Mouse (Mus musculus) R1 (cell line): ENCODE results near the gene Cemip2.
"Not testable (repeated sequence)": the region's sequence is repeated elsewhere in the genome, so short reads cannot be mapped to it uniquely, and the experiment has no call there.

Experiments used
- DNase-seq: peaks from one replicate; pipeline ENCODE4 v3.0.0-alpha.2; 2018; ENCODE audit warnings: low read depth, low spot score

Gene Cemip2

GRCm38 (mm10) chr19:21865242-21866055 lies 87.3 kb downstream of the Cemip2 start:
- no peak for DNase-seq

- no peak for DNase-seq
Measured at GRCm38 (mm10) chr19:21866094-21866493, 88.0 kb downstream of the Cemip2 start.

GRCm38 (mm10) chr19:21866756-21867155 lies 88.6 kb downstream of the Cemip2 start:
- DNase-seq, result not testable (repeated sequence)

- no peak for DNase-seq
Measured at GRCm38 (mm10) chr19:21868471-21868870, 90.3 kb downstream of the Cemip2 start.

- peak; percentile 96 for DNase-seq
Measured at GRCm38 (mm10) chr19:21882110-21882940, 104.2 kb downstream of the Cemip2 start.

- DNase-seq, result peak; percentile 23
Measured at GRCm38 (mm10) chr19:21883053-21883452, 104.9 kb downstream of the Cemip2 start.

GRCm38 (mm10) chr19:21883922-21884321 lies 105.8 kb downstream of the Cemip2 start:
- DNase-seq, result no peak

- DNase-seq, result no peak
Measured at GRCm38 (mm10) chr19:21884385-21884784, 106.2 kb downstream of the Cemip2 start.

GRCm38 (mm10) chr19:21886166-21886657 lies 108.1 kb downstream of the Cemip2 start:
- no peak for DNase-seq

GRCm38 (mm10) chr19:21890699-21891098 lies 112.6 kb downstream of the Cemip2 start:
- DNase-seq, result no peak

GRCm38 (mm10) chr19:21894792-21895191 lies 116.7 kb downstream of the Cemip2 start:
- DNase-seq, result peak; percentile 97

GRCm38 (mm10) chr19:21895540-21895939 lies 117.4 kb downstream of the Cemip2 start:
- peak; percentile 44 for DNase-seq

GRCm38 (mm10) chr19:21897122-21897827 lies 119.1 kb downstream of the Cemip2 start:
- no peak for DNase-seq

GRCm38 (mm10) chr19:21898015-21898939 lies 120.1 kb downstream of the Cemip2 start:
- peak; percentile 5 for DNase-seq
